Mouse (Mus musculus) midbrain, embryonic 16.5 days (tissue): ENCODE measurements around the gene Clec2h. TPM values are rescaled to one million over a fixed set of nuclear protein-coding genes. Genes with fewer than 3 reads are reported as not detected.
"Not testable (repeated sequence)": the region's sequence is repeated elsewhere in the genome, so short reads cannot be mapped to it uniquely, and the experiment has no call there.

Source experiments
- ATAC-seq: fragments of 200-750 bp; cut with Nextera tagmentation; 2 replicates; pipeline ENCODE4 v1.8.0; 2017; ENCODE audit warnings: moderate TSS enrichment
- H3K27ac ChIP-seq: fragments of 300-500 bp; sonication (generic); 2 replicates; pipeline ENCODE4 v1.5.1; 2014; ENCODE audit warnings: mild to moderate bottlenecking, low read length, mixed read lengths
- H3K27me3 ChIP-seq: fragments of 300-500 bp; sonication (generic); 2 replicates; pipeline ENCODE4 v1.6.1; 2014; ENCODE audit warnings: low read depth, low read length, mixed read lengths; ENCODE audit not compliant: control insufficient read depth, insufficient read depth
- H3K36me3 ChIP-seq: fragments of 300-500 bp; sonication (generic); 2 replicates; pipeline ENCODE4 v1.6.1; 2014; ENCODE audit warnings: mild to moderate bottlenecking, low read length, moderate library complexity, mixed read lengths; ENCODE audit not compliant: control insufficient read depth, insufficient read depth
- H3K4me1 ChIP-seq: fragments of 300-500 bp; sonication (generic); 2 replicates; pipeline ENCODE4 v1.6.1; 2014; ENCODE audit warnings: mild to moderate bottlenecking, low read length, mixed read lengths; ENCODE audit not compliant: control insufficient read depth, insufficient read depth
- H3K4me2 ChIP-seq: fragments of 300-500 bp; sonication (generic); 2 replicates; pipeline ENCODE4 v1.6.1; 2014; ENCODE audit warnings: mild to moderate bottlenecking, low read length, mixed read lengths
- H3K4me3 ChIP-seq: fragments of 300-500 bp; sonication (generic); 2 replicates; pipeline ENCODE4 v1.5.1; 2014; ENCODE audit warnings: low read depth, mild to moderate bottlenecking, low read length, moderate library complexity, mixed read lengths
- H3K9ac ChIP-seq: fragments of 300-500 bp; sonication (generic); 2 replicates; pipeline ENCODE4 v1.6.1; 2014; ENCODE audit warnings: low read depth, low read length, mixed read lengths
- H3K9me3 ChIP-seq: fragments of 300-500 bp; sonication (generic); replicated peaks from 2 replicates; pipeline ENCODE4 v1.6.1; 2014; ENCODE audit warnings: mild to moderate bottlenecking, low read length, mixed read lengths; ENCODE audit not compliant: control insufficient read depth, poor library complexity, severe bottlenecking
- WGBS: fragments of 180-500 bp; shearing (Covaris S2); extraction: QIAGEN DNeasy Blood & Tissue Kit; methylation state at CpG from one replicate; pipeline ENCODE4 v1.1.7; 2014; 5-methylcytosine and 5-hydroxymethylcytosine counted together
- polyA plus RNA-seq: library from polyadenylated mRNA; unstranded; fragments of >200 nt; fragmentation: Nextera tagmentation; extraction: Ambion mirVana; gene quantifications from 2 replicates; pipeline ENCODE4 v1.2.1, GENCODE M21; 2015

Clec2h gene
- polyA plus RNA-seq, 1 experiment from 2014 or later = not detected

GRCm38 (mm10) chr6:128641116-128641716, 21.0 kb upstream of the Clec2h start:
- no peak overlapping the region for H3K4me3 ChIP-seq

DNA sequence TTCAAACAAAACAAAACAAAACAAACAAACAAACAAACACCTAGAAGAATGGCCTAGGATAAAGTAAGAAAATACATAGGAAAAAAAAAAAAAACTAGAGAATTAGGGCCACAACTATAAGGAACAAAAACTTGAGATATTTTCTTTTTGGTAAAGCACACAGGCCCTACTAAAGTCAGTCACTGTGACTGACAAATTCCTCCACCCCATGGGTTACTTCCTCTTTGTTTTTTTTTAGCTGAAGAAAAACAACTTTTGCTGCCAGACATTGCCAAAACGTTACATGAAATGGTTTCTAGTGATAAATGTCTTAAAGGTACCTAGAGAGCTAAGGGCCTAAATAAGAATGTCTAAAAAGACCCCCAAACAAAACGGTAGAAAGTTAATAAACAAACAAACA, 18.2 kb upstream of the Clec2h start:
- Histone ChIP-seq H3K9me3 (no peaks in the 10 kb centered on the region), H3K36me3 (no peaks in the 10 kb centered on the region), H3K4me3 (no peak overlapping the region), H3K4me1 (no peaks in the 10 kb centered on the region), H3K27me3 (no peaks in the 10 kb centered on the region), H3K9ac (no peak overlapping the region), H3K4me2 (no peak overlapping the region), H3K27ac (no peak overlapping the region)
- ATAC-seq = no peak
- 64% methylated on average over 2 of the region's 2 CpGs for WGBS

More at GRCm38 (mm10) chr6:128641116-128641716, 21.0 kb upstream of the Clec2h start:
- no peak overlapping the region for H3K9ac ChIP-seq
- H3K9me3 ChIP-seq = 0 out of 2 replicates have a peak, but pooled peaks cover 3% of the 10 kb centered on the region
- no peak overlapping the region for H3K4me2 ChIP-seq
- H3K27ac ChIP-seq = no peak overlapping the region
- no peaks in the 10 kb centered on the region for H3K36me3 ChIP-seq
- 84% methylated on average over 2 of the region's 2 CpGs for WGBS
- no peak for ATAC-seq
- H3K4me1 ChIP-seq = no peaks in the 10 kb centered on the region
- H3K27me3 ChIP-seq = no peaks in the 10 kb centered on the region

- not testable (repeated sequence) for H3K36me3 ChIP-seq, H3K9me3 ChIP-seq, H3K4me1 ChIP-seq, H3K4me2 ChIP-seq, H3K9ac ChIP-seq, H3K4me3 ChIP-seq, H3K27me3 ChIP-seq, H3K27ac ChIP-seq, ATAC-seq
- WGBS = 97% methylated on average over 20 of the region's 20 CpGs
Measured at GRCm38 (mm10) chr6:128644694-128645093, 17.5 kb upstream of the Clec2h start.

- not testable (repeated sequence) for H3K36me3 ChIP-seq, ATAC-seq, H3K27me3 ChIP-seq, H3K9me3 ChIP-seq, H3K9ac ChIP-seq, H3K4me1 ChIP-seq, H3K4me3 ChIP-seq, H3K27ac ChIP-seq, H3K4me2 ChIP-seq
- WGBS = 93% methylated on average over 12 of the region's 12 CpGs
Measured at GRCm38 (mm10) chr6:128645708-128646107, 16.5 kb upstream of the Clec2h start.

GRCm38 (mm10) chr6:128649681-128650080, 12.5 kb upstream of the Clec2h start:
- 93% methylated on average over 3 of the region's 3 CpGs for WGBS
- H3K9me3 ChIP-seq = no peaks in the 10 kb centered on the region
- no peak for ATAC-seq

GRCm38 (mm10) chr6:128650187-128650586, 12.0 kb upstream of the Clec2h start:
- Histone ChIP-seq H3K4me1 (no peaks in the 10 kb centered on the region), H3K9ac (no peak overlapping the region), H3K4me2 (no peak overlapping the region), H3K27me3 (no peaks in the 10 kb centered on the region), H3K36me3 (no peaks in the 10 kb centered on the region), H3K4me3 (no peak overlapping the region), H3K9me3 (no peaks in the 10 kb centered on the region), H3K27ac (no peak overlapping the region)
- WGBS = 89% methylated on average over 1 of the region's 1 CpGs
- no peak for ATAC-seq

More at GRCm38 (mm10) chr6:128649681-128650080, 12.5 kb upstream of the Clec2h start:
- Histone ChIP-seq H3K4me3 (no peak overlapping the region), H3K36me3 (no peaks in the 10 kb centered on the region), H3K9ac (no peak overlapping the region), H3K27me3 (no peaks in the 10 kb centered on the region), H3K27ac (no peak overlapping the region), H3K4me1 (no peaks in the 10 kb centered on the region), H3K4me2 (no peak overlapping the region)

- not testable (repeated sequence) for H3K9me3 ChIP-seq, H3K27ac ChIP-seq, H3K27me3 ChIP-seq, H3K9ac ChIP-seq, H3K4me2 ChIP-seq, H3K4me3 ChIP-seq, ATAC-seq, H3K36me3 ChIP-seq, H3K4me1 ChIP-seq
- whole genome bisulfite sequencing = 84% methylated on average over 4 of the region's 7 CpGs
Measured at GRCm38 (mm10) chr6:128650827-128651226, 11.4 kb upstream of the Clec2h start.

DNA sequence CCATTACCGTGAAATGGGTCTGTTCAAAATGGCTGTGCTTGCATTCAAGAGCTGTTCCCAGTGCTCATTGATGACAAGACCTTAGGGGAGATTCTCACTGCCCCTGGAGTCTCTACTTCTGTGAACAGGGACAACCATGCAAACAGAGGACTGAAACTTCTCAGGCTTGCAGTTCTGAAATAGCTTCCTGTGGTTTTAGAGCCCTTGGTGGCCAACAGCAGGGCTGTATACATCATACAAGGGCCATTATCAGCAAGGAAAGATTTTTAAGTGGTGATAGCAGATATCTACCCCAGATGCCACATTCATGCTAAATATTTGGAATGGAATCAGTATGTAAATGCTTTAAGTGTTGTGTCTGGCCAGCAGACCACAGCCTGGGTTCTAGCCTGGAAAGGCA, 9.2 kb upstream of the Clec2h start:
- Histone ChIP-seq H3K36me3 (no peaks in the 10 kb centered on the region), H3K27ac (no peak overlapping the region), H3K4me2 (no peak overlapping the region), H3K9me3 (no peaks in the 10 kb centered on the region), H3K9ac (no peak overlapping the region), H3K4me3 (no peak overlapping the region), H3K4me1 (no peaks in the 10 kb centered on the region), H3K27me3 (no peaks in the 10 kb centered on the region)
- 97% methylated on average over 1 of the region's 1 CpGs for WGBS
- ATAC-seq = no peak

GRCm38 (mm10) chr6:128661249-128661648, 936 bp upstream of the Clec2h start:
- no peak overlapping the region for H3K27ac ChIP-seq
- ATAC-seq = no peak
- 90% methylated on average over 1 of the region's 1 CpGs for WGBS
- H3K4me2 ChIP-seq = no peak overlapping the region
- H3K4me3 ChIP-seq = no peak overlapping the region
- no peaks in the 10 kb centered on the region for H3K27me3 ChIP-seq
- no peaks in the 10 kb centered on the region for H3K36me3 ChIP-seq
- H3K4me1 ChIP-seq = no peaks in the 10 kb centered on the region
- no peaks in the 10 kb centered on the region for H3K9me3 ChIP-seq
- H3K9ac ChIP-seq = no peak overlapping the region
